Mouse (Mus musculus) liver, embryonic 15.5 days (tissue): ENCODE data around the gene Mrpl14. TPM values are rescaled to one million over a fixed set of nuclear protein-coding genes. Genes with fewer than 3 reads are reported as not detected.
A peak's percentile ranks its signal among the peaks of the same experiment; 100 is the strongest.

Experiments used
- ATAC-seq: fragments of 200-750 bp; cut with Nextera tagmentation; 2 replicates; pipeline ENCODE4 v1.8.0; 2017; ENCODE audit warnings: moderate number of reproducible peaks, mild to moderate bottlenecking, moderate library complexity; ENCODE audit not compliant: insufficient read depth
- H3K27ac ChIP-seq: fragments of 300-500 bp; sonication (generic); replicated peaks from 2 replicates; pipeline ENCODE4 v1.5.1; 2015; ENCODE audit warnings: mild to moderate bottlenecking, inconsistent platforms
- H3K27me3 ChIP-seq: fragments of 300-500 bp; sonication (generic); 2 replicates; pipeline ENCODE4 v1.6.1; 2015; ENCODE audit warnings: mild to moderate bottlenecking, inconsistent platforms
- H3K36me3 ChIP-seq: fragments of 300-500 bp; sonication (generic); replicated peaks from 2 replicates; pipeline ENCODE4 v1.6.1; 2015; ENCODE audit warnings: moderate library complexity, mild to moderate bottlenecking, inconsistent platforms
- H3K4me1 ChIP-seq: fragments of 300-500 bp; sonication (generic); replicated peaks from 2 replicates; pipeline ENCODE4 v1.6.1; 2015; ENCODE audit warnings: inconsistent platforms
- H3K4me2 ChIP-seq: fragments of 300-500 bp; sonication (generic); 2 replicates; pipeline ENCODE4 v1.6.1; 2015; ENCODE audit warnings: moderate library complexity, mild to moderate bottlenecking, inconsistent platforms
- H3K4me3 ChIP-seq: fragments of 300-500 bp; sonication (generic); replicated peaks from 2 replicates; pipeline ENCODE4 v1.5.1; 2015; ENCODE audit warnings: mild to moderate bottlenecking, inconsistent platforms
- H3K9ac ChIP-seq: fragments of 300-500 bp; sonication (generic); 2 replicates; pipeline ENCODE4 v1.6.1; 2015; ENCODE audit warnings: moderate library complexity, mild to moderate bottlenecking, inconsistent platforms
- H3K9me3 ChIP-seq: fragments of 300-500 bp; sonication (generic); replicated peaks from 2 replicates; pipeline ENCODE4 v1.6.1; 2016; ENCODE audit warnings: inconsistent platforms
- WGBS: fragments of 180-500 bp; shearing (Covaris S2); methylation state at CpG from one replicate; pipeline ENCODE4 v1.1.7; 2015; ENCODE audit warnings: mixed read lengths; ENCODE audit not compliant: insufficient replicate concordance; 5-methylcytosine and 5-hydroxymethylcytosine counted together
- polyA plus RNA-seq: library from polyadenylated mRNA; unstranded; fragments of >200 nt; fragmentation: Nextera tagmentation; extraction: Ambion mirVana; gene quantifications from 2 replicates; pipeline ENCODE4 v1.2.1, GENCODE M21; 2015

Gene Mrpl14
- 111 and 115 TPM in 2 replicates for polyA plus RNA-seq

GRCm38 (mm10) chr17:45686093-45686619 is at the start of gene Mrpl14:
Mrpl14 (plus strand) TSS chr17:45686322.
- Histone ChIP-seq H3K27ac (peak within 1 kb of the TSS; percentile 73), H3K4me2 (peak within 1 kb of the TSS; percentile 100), H3K4me3 (peak within 1 kb of the TSS; percentile 76), H3K9ac (peak within 1 kb of the TSS; percentile 82), H3K4me1 (peaks cover 43% of the 10 kb centered on the region), H3K36me3 (no peaks in the 10 kb centered on the region), H3K27me3 (peaks cover 13% of the 10 kb centered on the region), H3K9me3 (no peaks in the 10 kb centered on the region)
- ATAC-seq: peak; percentile 83
- 1% methylated on average over 45 of the region's 50 CpGs for WGBS

- WGBS: 54% methylated on average over 16 of the region's 16 CpGs
- no peak overlapping the region for H3K9ac ChIP-seq
- H3K4me2 ChIP-seq: no peak overlapping the region
- no peaks in the 10 kb centered on the region for H3K4me1 ChIP-seq
- H3K9me3 ChIP-seq: no peaks in the 10 kb centered on the region
- H3K4me3 ChIP-seq: no peak overlapping the region
- no peak for ATAC-seq
- H3K27ac ChIP-seq: no peak overlapping the region
- no peaks in the 10 kb centered on the region for H3K36me3 ChIP-seq
- no peaks in the 10 kb centered on the region; the same call in 1 of the 2 replicates for H3K27me3 ChIP-seq
Measured at GRCm38 (mm10) chr17:45638596-45639295, 47.4 kb upstream of the Mrpl14 start.

DNA sequence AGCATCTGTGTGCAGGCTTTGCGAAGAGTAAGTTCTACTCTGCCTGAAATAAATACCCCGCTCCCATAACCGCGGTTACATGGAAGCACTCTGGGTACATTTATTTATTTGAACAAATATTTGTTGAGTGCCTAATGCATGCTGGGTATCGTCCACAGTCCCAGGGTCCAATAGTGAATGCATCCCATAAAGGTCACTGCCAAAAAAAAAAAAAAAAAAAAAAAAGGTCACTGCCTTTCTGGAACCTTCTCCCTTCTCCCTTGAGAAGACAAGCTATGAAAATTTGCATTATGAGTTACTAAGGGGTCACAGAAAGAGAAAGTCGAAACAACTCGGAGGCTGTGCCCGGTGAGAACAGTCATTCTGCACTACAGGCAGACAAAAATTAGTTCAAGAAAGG is 44.1 kb upstream of the Mrpl14 start:
- Histone ChIP-seq H3K27me3 (no peaks in the 10 kb centered on the region; the same call in 1 of the 2 replicates), H3K4me2 (no peak overlapping the region), H3K9me3 (no peaks in the 10 kb centered on the region), H3K4me1 (no peaks in the 10 kb centered on the region), H3K36me3 (no peaks in the 10 kb centered on the region), H3K9ac (no peak overlapping the region), H3K4me3 (no peak overlapping the region), H3K27ac (no peak overlapping the region)
- WGBS: 73% methylated on average over 8 of the region's 8 CpGs
- ATAC-seq: no peak

DNA sequence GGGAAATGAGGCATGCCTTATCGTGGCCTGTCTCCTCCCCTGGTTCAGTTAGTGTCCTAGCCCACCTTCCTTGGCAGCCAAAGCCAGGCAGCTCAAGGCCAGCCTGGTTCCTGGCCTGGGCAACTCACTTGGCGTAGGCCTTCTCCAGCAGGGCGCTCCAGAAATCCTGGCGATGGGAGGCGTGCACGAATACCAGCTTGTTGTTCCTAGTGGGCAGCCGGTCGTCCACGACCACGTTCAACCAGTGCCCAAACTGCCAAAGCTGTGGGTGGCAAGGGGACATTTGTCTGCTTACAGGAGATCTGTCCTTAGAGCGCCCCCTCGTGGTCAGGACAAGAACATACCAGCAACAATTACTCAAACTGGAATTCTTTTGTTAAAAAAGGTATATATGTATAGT is 43.4 kb upstream of the Mrpl14 start:
- H3K36me3 ChIP-seq: no peaks in the 10 kb centered on the region
- H3K4me3 ChIP-seq: no peak overlapping the region
- H3K9me3 ChIP-seq: no peaks in the 10 kb centered on the region
- H3K9ac ChIP-seq: no peak overlapping the region
- ATAC-seq: no peak
- H3K4me1 ChIP-seq: no peaks in the 10 kb centered on the region
- no peak overlapping the region for H3K27ac ChIP-seq
- H3K27me3 ChIP-seq: no peaks in the 10 kb centered on the region; the same call in 1 of the 2 replicates
- 16% methylated on average over 12 of the region's 12 CpGs for WGBS
- H3K4me2 ChIP-seq: no peak overlapping the region

- Histone ChIP-seq H3K27me3 (no peaks in the 10 kb centered on the region; the same call in 1 of the 2 replicates), H3K4me2 (no peak overlapping the region), H3K4me1 (no peaks in the 10 kb centered on the region), H3K4me3 (no peak overlapping the region), H3K27ac (no peak overlapping the region), H3K9me3 (no peaks in the 10 kb centered on the region), H3K36me3 (no peaks in the 10 kb centered on the region), H3K9ac (no peak overlapping the region)
- WGBS: 76% methylated on average over 4 of the region's 4 CpGs
- ATAC-seq: no peak
Measured at GRCm38 (mm10) chr17:45644185-45644584, 41.9 kb upstream of the Mrpl14 start.

- H3K27ac ChIP-seq: no peak overlapping the region
- no peak overlapping the region for H3K9ac ChIP-seq
- no peaks in the 10 kb centered on the region for H3K9me3 ChIP-seq
- peak overlapping the region; percentile 20 for H3K4me2 ChIP-seq
- ATAC-seq: peak; percentile 77
- 46% methylated on average over 7 of the region's 7 CpGs for whole genome bisulfite sequencing
- no peak overlapping the region for H3K4me3 ChIP-seq
- peaks cover 15% of the 10 kb centered on the region for H3K4me1 ChIP-seq
- H3K27me3 ChIP-seq: 0 out of 2 replicates have a peak, but pooled peaks cover 3% of the 10 kb centered on the region
- no peaks in the 10 kb centered on the region for H3K36me3 ChIP-seq
Measured at GRCm38 (mm10) chr17:45653233-45653632, 32.9 kb upstream of the Mrpl14 start.

DNA sequence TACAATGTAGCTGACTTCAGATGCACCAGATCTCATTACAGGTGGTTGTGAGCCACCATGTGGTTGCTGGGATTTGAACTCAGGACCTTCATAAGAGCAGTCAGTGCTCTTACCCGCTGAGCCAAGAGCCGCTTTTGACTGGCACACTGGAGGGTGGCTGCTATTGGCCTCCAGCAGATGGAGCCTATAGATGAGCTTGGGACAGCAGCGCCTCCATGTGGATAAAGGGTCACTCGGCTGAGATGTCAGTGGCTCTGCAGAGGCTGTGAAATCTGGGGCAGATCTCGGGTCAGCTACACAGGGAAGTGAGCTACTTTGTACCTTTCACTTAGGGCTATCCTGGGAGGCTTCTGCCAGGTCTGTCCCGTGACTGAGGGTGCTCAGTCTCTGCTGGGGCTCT is 30.3 kb upstream of the Mrpl14 start:
- no peak for ATAC-seq
- Histone ChIP-seq H3K27me3 (0 out of 2 replicates have a peak, but pooled peaks cover 3% of the 10 kb centered on the region), H3K36me3 (no peaks in the 10 kb centered on the region), H3K27ac (no peak overlapping the region), H3K4me3 (no peak overlapping the region), H3K4me1 (peaks cover 15% of the 10 kb centered on the region), H3K9me3 (no peaks in the 10 kb centered on the region), H3K4me2 (no peak overlapping the region), H3K9ac (no peak overlapping the region)
- 16% methylated on average over 6 of the region's 6 CpGs for WGBS

GRCm38 (mm10) chr17:45659225-45659624 is 26.9 kb upstream of the Mrpl14 start, which contains the start of gene Capn11:
Capn11 (minus strand) TSS chr17:45659325.
- 55% methylated on average over 4 of the region's 4 CpGs for WGBS
- Histone ChIP-seq H3K4me3 (no peak within 1 kb of the TSS), H3K4me2 (no peak within 1 kb of the TSS), H3K9me3 (no peaks in the 10 kb centered on the region), H3K9ac (no peak within 1 kb of the TSS), H3K36me3 (no peaks in the 10 kb centered on the region; the same call in 1 of the 2 replicates), H3K27me3 (0 out of 2 replicates have a peak, but pooled peaks cover 3% of the 10 kb centered on the region), H3K27ac (no peak within 1 kb of the TSS), H3K4me1 (peaks cover 6% of the 10 kb centered on the region)
- ATAC-seq: no peak

- no peak overlapping the region; the same call in 1 of the 2 replicates for H3K4me3 ChIP-seq
- no peak overlapping the region for H3K27ac ChIP-seq
- H3K4me1 ChIP-seq: peaks cover 10% of the 10 kb centered on the region
- H3K9me3 ChIP-seq: no peaks in the 10 kb centered on the region
- H3K9ac ChIP-seq: no peak overlapping the region
- peak overlapping the region; percentile 54 for H3K4me2 ChIP-seq
- H3K27me3 ChIP-seq: no peaks in the 10 kb centered on the region
- H3K36me3 ChIP-seq: peaks cover 20% of the 10 kb centered on the region
- WGBS: 19% methylated on average over 27 of the region's 27 CpGs
- ATAC-seq: peak; percentile 35; the same call in 1 of the 2 replicates
Measured at GRCm38 (mm10) chr17:45663106-45663919, 22.8 kb upstream of the Mrpl14 start.

DNA sequence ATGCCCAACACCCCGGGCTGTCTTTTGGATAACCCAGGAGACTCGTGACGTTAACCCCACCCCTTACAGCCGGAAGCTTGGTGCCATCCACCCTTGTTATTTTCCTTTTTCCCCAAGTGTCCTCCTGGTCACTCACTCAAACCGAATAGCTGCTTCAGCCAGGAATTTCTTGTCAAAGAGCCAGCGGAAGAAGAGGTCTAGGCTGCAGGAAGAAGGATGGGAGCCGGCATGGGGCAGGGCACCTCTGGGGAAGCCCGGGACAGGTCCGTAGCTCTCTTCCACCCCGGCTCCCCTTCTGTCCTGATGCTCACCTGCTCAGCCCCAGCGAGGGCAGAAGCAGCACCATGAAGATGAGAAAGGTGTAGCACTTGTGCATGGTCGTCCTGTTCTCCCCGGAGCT is 21.5 kb upstream of the Mrpl14 start:
- no peaks in the 10 kb centered on the region for H3K27me3 ChIP-seq
- no peak overlapping the region for H3K9ac ChIP-seq
- peaks cover 20% of the 10 kb centered on the region for H3K36me3 ChIP-seq
- 77% methylated on average over 13 of the region's 13 CpGs for WGBS
- H3K4me3 ChIP-seq: no peak overlapping the region
- no peak overlapping the region for H3K4me2 ChIP-seq
- ATAC-seq: no peak
- H3K27ac ChIP-seq: no peak overlapping the region
- no peaks in the 10 kb centered on the region for H3K9me3 ChIP-seq
- peaks cover 10% of the 10 kb centered on the region for H3K4me1 ChIP-seq

DNA sequence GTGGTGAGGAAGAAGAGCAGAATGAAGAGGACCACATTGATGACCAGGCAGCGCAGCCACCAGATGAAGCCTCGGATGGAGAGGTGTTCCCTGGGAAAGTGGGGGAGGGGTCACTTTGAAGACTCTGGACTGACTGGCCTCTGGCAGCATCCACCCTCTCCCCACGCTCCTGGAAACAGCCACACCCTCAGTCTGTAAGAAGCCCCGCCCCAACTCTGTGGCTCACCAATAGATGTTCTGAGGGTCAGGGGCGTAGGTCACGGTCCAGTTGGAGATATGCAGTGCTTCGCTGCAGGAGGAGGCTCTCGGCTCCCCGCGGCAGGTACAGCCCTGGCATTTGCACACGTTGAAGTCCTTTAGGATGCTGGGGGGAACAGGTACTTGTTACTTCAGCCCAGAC is 20.0 kb upstream of the Mrpl14 start:
- no peak for ATAC-seq
- Histone ChIP-seq H3K27me3 (no peaks in the 10 kb centered on the region), H3K4me2 (no peak overlapping the region), H3K9me3 (no peaks in the 10 kb centered on the region), H3K4me3 (no peak overlapping the region), H3K36me3 (peaks cover 30% of the 10 kb centered on the region), H3K9ac (no peak overlapping the region), H3K4me1 (peaks cover 10% of the 10 kb centered on the region), H3K27ac (no peak overlapping the region)
- WGBS: 68% methylated on average over 11 of the region's 11 CpGs
